Mouse (Mus musculus): ENCODE measurements around the gene Upk3b.

DNA sequence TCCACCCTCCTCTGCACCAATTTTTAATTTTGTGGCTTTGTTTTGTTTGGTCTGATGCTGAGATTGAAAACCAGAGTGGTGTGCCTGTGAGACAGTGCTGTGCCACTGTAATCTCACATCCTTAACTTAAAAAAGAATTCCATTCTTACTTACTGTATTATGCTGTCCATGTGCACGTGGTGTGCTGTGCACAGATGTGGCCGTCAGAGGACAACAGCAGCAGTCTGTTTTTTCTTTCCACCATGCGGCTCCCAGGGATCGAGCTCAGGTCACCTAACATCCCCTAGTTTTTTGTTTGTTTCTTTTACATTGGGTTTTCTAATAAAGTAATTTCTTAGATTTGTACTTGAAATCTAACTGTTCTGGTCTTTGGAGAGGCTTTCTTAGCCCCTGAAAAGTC, 33.8 kb upstream of the Upk3b start:
- no peak for TF ChIP-seq CTCF (IDR thresholded peaks at IDR 0.05; ENCODE audit: extremely low read depth, insufficient read length, insufficient replicate concordance, low read depth, low read length)
- TF ChIP-seq POLR2A (IDR thresholded peaks at IDR 0.05; ENCODE audit: low read depth, low read length), result no peak
